Mouse (Mus musculus): Measurements from ENCODE around the gene Rdh11. TPM values are rescaled to one million over a fixed set of nuclear protein-coding genes. Genes with fewer than 3 reads are reported as not detected.
A peak's percentile ranks its signal among the peaks of the same experiment; 100 is the strongest.

Gene Rdh11
- polyA plus RNA-seq, 1 experiment from 2014 or later: 32.3 TPM

DNA sequence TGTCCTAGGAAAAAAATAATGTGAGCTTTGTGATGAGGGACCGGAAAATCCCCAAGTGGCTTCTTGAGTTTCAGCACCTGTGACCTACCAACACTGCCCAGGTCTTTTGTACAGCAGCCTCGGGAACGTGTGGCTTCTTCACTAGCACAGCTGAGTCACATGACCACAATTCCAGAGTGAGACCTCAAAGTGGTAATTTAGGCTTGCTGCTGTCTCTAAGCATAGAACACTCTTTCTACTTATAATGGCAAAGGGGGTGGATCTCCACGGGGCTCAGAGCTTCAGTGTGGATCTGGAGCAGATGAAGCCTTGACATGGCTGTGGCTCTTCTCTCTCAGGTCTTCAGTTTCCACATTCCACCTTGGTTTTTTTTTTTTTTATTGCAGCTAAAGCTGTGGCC is 57.0 kb downstream of the Rdh11 start:
- ATAC-seq (replicated peaks; ENCODE audit: insufficient number of reproducible peaks, low FRiP score, low TSS enrichment, low read depth): no peak
- peaks cover 15% of the 10 kb centered on the region for H3K27me3 ChIP-seq (ENCODE audit: control insufficient read depth, insufficient read depth, low read length)
- WGBS: 30% methylated on average over 4 of the region's 4 CpGs

DNA sequence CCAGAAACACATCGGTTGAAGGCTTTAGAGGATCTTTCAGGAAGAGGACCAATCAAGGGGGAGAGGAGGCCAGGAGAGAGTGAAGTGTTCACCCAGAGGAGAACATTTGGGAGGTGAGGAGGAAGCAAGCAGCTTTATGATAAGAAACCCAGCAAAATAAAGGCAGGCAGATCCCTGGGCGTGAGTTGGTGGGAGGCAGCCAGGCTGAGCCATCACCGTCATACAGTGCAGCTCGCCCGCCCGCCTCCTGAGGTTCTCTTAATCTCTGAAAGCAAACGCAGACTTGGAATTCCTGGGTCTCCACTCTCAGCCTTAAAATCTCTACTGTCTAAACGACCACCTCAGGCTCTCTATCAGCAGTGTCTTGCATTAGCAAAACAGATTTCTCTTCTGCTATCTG is 57.4 kb downstream of the Rdh11 start:
- ATAC-seq (replicated peaks; ENCODE audit: insufficient number of reproducible peaks, low FRiP score, low TSS enrichment, low read depth) (no peak), DNase-seq (ENCODE audit: low spot score) (no peak)
- Histone ChIP-seq H3K9ac (replicated peaks; ENCODE audit: low read length) (no peak overlapping the region), H3K27me3 (ENCODE audit: control insufficient read depth, insufficient read depth, low read length) (peaks cover 15% of the 10 kb centered on the region), H3K9me3 (replicated peaks; ENCODE audit: control insufficient read depth, low read length) (no peaks in the 10 kb centered on the region), H3K36me3 (replicated peaks; ENCODE audit: control insufficient read depth, insufficient read depth, low read depth, low read length) (no peaks in the 10 kb centered on the region), H3K4me1 (ENCODE audit: control insufficient read depth, insufficient read depth, low read length) (no peaks in the 10 kb centered on the region; the same call in 1 of the 2 replicates), H3K4me2 (ENCODE audit: low read depth, low read length) (no peak overlapping the region), H3K27ac (replicated peaks; ENCODE audit: low read depth, low read length) (no peak overlapping the region), H3K4me3 (ENCODE audit: low read depth, low read length) (no peak overlapping the region)
- WGBS: 30% methylated on average over 8 of the region's 8 CpGs

More for the DNA sequence above, 57.0 kb downstream of the Rdh11 start:
- no peaks in the 10 kb centered on the region; the same call in 1 of the 2 replicates for H3K4me1 ChIP-seq (ENCODE audit: control insufficient read depth, insufficient read depth, low read length)
- no peaks in the 10 kb centered on the region for H3K9me3 ChIP-seq (replicated peaks; ENCODE audit: control insufficient read depth, low read length)
- DNase-seq (ENCODE audit: low spot score): peak; percentile 6
- H3K36me3 ChIP-seq (replicated peaks; ENCODE audit: control insufficient read depth, insufficient read depth, low read depth, low read length): no peaks in the 10 kb centered on the region
- no peak overlapping the region for H3K4me3 ChIP-seq (ENCODE audit: low read depth, low read length)
- no peak overlapping the region for H3K4me2 ChIP-seq (ENCODE audit: low read depth, low read length)
- no peak overlapping the region for H3K9ac ChIP-seq (replicated peaks; ENCODE audit: low read length)
- no peak overlapping the region for H3K27ac ChIP-seq (replicated peaks; ENCODE audit: low read depth, low read length)

DNA sequence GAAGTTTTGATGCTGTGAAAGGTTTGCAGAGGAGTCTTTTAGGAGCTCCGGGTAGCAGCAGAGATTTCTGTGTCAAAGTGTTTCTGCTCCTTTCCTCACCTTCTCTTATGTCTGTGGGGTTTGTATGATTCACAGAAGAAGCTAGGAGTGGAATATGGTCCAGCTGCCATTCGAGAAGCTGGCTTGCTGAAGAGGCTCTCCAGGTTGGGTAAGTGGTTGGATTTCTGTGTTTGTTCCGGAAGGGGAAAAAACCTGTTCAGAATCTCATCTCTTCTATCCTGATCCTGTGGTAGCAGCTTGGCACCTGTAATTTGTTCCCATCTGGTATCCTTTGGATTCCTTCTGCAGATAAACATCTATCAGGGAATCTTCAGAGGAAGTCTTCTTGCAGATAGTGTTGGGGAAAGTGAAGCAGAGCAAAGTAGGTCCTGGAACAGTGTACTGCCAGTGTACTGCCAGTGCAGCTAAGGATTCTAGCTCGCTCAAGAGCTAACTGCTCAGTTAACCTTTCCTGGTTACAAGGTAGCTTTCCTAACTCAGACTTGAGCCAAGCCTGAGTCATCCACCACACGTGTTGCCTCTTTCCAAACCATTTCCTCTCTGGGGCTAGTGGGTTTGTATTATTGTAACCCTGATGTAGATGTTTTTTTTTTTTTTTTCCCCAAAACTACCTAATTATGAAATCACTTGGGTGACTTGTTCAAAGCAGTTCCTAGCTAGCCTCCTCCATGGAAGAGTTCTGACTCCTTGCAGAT is 60.2 kb downstream of the Rdh11 start:
- H3K27me3 ChIP-seq (ENCODE audit: control insufficient read depth, insufficient read depth, low read length): peaks cover 15% of the 10 kb centered on the region
- H3K4me3 ChIP-seq (ENCODE audit: low read depth, low read length): peak overlapping the region; percentile 47

DNA sequence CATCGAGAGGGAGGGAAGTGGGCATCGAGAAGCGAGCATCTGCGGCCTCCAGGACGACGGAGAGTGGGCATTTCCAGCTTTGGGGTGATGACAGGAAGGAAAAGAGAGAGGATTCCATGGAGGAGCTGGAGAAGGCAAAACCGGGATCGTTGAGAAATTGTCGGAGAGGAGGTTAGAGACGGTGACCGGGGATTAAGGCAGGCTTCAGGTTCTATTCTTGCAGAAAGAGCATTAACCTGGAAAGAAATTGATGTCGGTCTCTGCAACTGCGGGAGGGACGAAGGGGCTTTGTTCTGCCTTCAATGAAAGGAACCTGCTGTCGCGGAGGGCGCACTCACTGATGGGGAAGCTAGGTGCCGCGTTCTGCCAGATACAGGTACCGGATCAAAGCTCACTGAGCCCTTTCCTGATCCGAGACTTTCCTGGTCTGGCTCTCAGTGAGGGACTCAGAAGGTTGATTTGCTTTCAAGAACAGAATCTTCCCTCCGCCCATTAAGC is 60.9 kb downstream of the Rdh11 start:
- Histone ChIP-seq H3K36me3 (replicated peaks; ENCODE audit: control insufficient read depth, insufficient read depth, low read depth, low read length) (no peaks in the 10 kb centered on the region), H3K4me3 (ENCODE audit: low read depth, low read length) (peak overlapping the region; percentile 47), H3K9ac (replicated peaks; ENCODE audit: low read length) (peak overlapping the region; percentile 49), H3K27ac (replicated peaks; ENCODE audit: low read depth, low read length) (no peak overlapping the region), H3K4me2 (ENCODE audit: low read depth, low read length) (peak overlapping the region; percentile 95), H3K27me3 (ENCODE audit: control insufficient read depth, insufficient read depth, low read length) (peaks cover 15% of the 10 kb centered on the region), H3K9me3 (replicated peaks; ENCODE audit: control insufficient read depth, low read length) (no peaks in the 10 kb centered on the region), H3K4me1 (ENCODE audit: control insufficient read depth, insufficient read depth, low read length) (no peaks in the 10 kb centered on the region; the same call in 1 of the 2 replicates)
- WGBS: under 1% methylated on average over 22 of the region's 22 CpGs
- ATAC-seq (replicated peaks; ENCODE audit: insufficient number of reproducible peaks, low FRiP score, low TSS enrichment, low read depth): no peak
- DNase-seq (ENCODE audit: low spot score): peak; percentile 20

More for the DNA sequence above, 60.2 kb downstream of the Rdh11 start:
- ATAC-seq (replicated peaks; ENCODE audit: insufficient number of reproducible peaks, low FRiP score, low TSS enrichment, low read depth): no peak
- Histone ChIP-seq H3K27ac (replicated peaks; ENCODE audit: low read depth, low read length) (no peak overlapping the region), H3K4me2 (ENCODE audit: low read depth, low read length) (peak overlapping the region; percentile 95; the same call in 1 of the 2 replicates), H3K9me3 (replicated peaks; ENCODE audit: control insufficient read depth, low read length) (no peaks in the 10 kb centered on the region), H3K36me3 (replicated peaks; ENCODE audit: control insufficient read depth, insufficient read depth, low read depth, low read length) (no peaks in the 10 kb centered on the region), H3K9ac (replicated peaks; ENCODE audit: low read length) (no peak overlapping the region), H3K4me1 (ENCODE audit: control insufficient read depth, insufficient read depth, low read length) (no peaks in the 10 kb centered on the region; the same call in 1 of the 2 replicates)
- DNase-seq (ENCODE audit: low spot score): no peak
- 22% methylated on average over 5 of the region's 5 CpGs for WGBS

DNA sequence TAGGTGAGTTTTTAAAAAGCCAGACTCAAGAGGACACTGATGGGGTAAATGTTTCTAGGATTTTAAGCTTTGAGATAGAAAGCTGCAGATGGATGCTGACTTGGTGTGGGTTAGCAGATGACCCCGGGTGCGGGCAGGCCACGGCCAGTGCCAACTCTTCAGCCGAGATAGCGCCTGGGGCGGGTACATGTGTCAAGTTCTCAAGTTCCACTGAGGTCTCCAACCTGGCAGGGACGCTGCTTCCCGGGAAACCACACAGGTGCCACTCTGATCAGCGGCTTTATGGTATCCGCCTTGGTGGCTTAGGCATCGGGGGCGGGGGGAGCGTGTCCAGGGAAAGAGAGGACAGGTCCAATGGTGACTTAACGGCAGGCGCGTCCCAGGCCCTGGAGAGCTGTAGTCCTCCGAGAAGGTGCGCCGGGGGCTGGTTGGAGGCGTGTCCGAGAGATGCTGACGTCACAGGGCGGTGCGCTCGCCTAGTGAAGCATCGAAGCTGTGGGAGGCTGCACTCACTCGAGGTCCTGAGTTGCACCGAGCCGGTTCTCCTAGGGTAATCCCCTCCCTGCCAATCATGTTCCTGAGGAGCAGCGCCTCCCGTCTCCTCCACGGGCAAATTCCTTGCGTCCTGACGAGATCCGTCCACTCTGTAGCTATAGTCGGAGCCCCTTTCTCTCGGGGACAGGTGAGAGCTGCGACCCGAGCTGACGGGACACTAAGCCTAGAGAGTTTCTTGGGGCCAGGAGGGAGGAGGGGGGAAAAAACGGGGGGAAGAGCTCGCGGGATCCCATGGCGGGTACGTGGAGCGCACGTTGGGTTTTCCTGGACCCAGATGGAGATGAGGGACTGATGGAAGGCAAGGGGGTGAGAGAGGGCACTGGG is 61.6 kb downstream of the Rdh11 start, which contains the start of gene Arg2:
Gene Arg2 (plus strand): TSS at position 479 of the 879 bp plus-strand sequence.
- ATAC-seq (replicated peaks; ENCODE audit: insufficient number of reproducible peaks, low FRiP score, low TSS enrichment, low read depth): peak; percentile 90
- Histone ChIP-seq H3K4me2 (ENCODE audit: low read depth, low read length) (peak within 1 kb of the TSS; percentile 95), H3K4me3 (ENCODE audit: low read depth, low read length) (peak within 1 kb of the TSS; percentile 47), H3K27me3 (ENCODE audit: control insufficient read depth, insufficient read depth, low read length) (peaks cover 15% of the 10 kb centered on the region), H3K9ac (replicated peaks; ENCODE audit: low read length) (peak within 1 kb of the TSS; percentile 49), H3K36me3 (replicated peaks; ENCODE audit: control insufficient read depth, insufficient read depth, low read depth, low read length) (no peaks in the 10 kb centered on the region), H3K9me3 (replicated peaks; ENCODE audit: control insufficient read depth, low read length) (no peaks in the 10 kb centered on the region), H3K4me1 (ENCODE audit: control insufficient read depth, insufficient read depth, low read length) (no peaks in the 10 kb centered on the region; the same call in 1 of the 2 replicates), H3K27ac (replicated peaks; ENCODE audit: low read depth, low read length) (no peak within 1 kb of the TSS)
- WGBS: under 1% methylated on average over 47 of the region's 47 CpGs
- peak; percentile 85 for DNase-seq (ENCODE audit: low spot score)

Other genes starting within 250 kb of the Rdh11 start
- gene Tmem229b, start 184.7 kb downstream of the Rdh11 start, polyA plus RNA-seq (2014; fragmentation: Nextera tagmentation; extraction: Ambion mirVana): 3.5 and 3.9 TPM in 2 replicates
- gene Plekhh1, start 163.1 kb downstream of the Rdh11 start, polyA plus RNA-seq (2014; fragmentation: Nextera tagmentation; extraction: Ambion mirVana): 2.5 and 3.5 TPM in 2 replicates
- 30.5 and 34.0 TPM in 2 replicates for gene Pigh, start 102.6 kb downstream of the Rdh11 start, polyA plus RNA-seq (2014; fragmentation: Nextera tagmentation; extraction: Ambion mirVana)
- gene Arg2, start 61.5 kb downstream of the Rdh11 start, polyA plus RNA-seq (2014; fragmentation: Nextera tagmentation; extraction: Ambion mirVana): 4.3 and 5.7 TPM in 2 replicates
- 95.8 and 106 TPM in 2 replicates for gene Vti1b, start 19.6 kb downstream of the Rdh11 start, polyA plus RNA-seq (2014; fragmentation: Nextera tagmentation; extraction: Ambion mirVana)
- gene Rdh12, start 16.6 kb upstream of the Rdh11 start, polyA plus RNA-seq (2014; fragmentation: Nextera tagmentation; extraction: Ambion mirVana): 2.1 and 2.8 TPM in 2 replicates
- 9.7 and 12.4 TPM in 2 replicates for gene Zfyve26, start 104.0 kb upstream of the Rdh11 start, polyA plus RNA-seq (2014; fragmentation: Nextera tagmentation; extraction: Ambion mirVana)
- 4.9 and 6.3 TPM in 2 replicates for gene Rad51b, start 105.0 kb upstream of the Rdh11 start, polyA plus RNA-seq (2014; fragmentation: Nextera tagmentation; extraction: Ambion mirVana)